Mouse (Mus musculus) midbrain, embryonic 12.5 days (tissue): ENCODE data around the gene Npy1r. TPM values are rescaled to one million over a fixed set of nuclear protein-coding genes. Genes with fewer than 3 reads are reported as not detected.

ENCODE experiments used
- ATAC-seq: fragments of 200-750 bp; cut with Nextera tagmentation; 2 replicates; pipeline ENCODE4 v1.8.0; 2017; ENCODE audit warnings: low read depth, moderate TSS enrichment, moderate library complexity; ENCODE audit not compliant: low FRiP score
- H3K27ac ChIP-seq: fragments of 300-500 bp; sonication (generic); replicated peaks from 2 replicates; pipeline ENCODE4 v1.5.1; 2016; ENCODE audit warnings: mild to moderate bottlenecking
- H3K27me3 ChIP-seq: fragments of 300-500 bp; sonication (generic); 2 replicates; pipeline ENCODE4 v1.6.1; 2016; ENCODE audit warnings: mild to moderate bottlenecking
- H3K36me3 ChIP-seq: fragments of 300-500 bp; sonication (generic); 2 replicates; pipeline ENCODE4 v1.6.1; 2016
- H3K4me1 ChIP-seq: fragments of 300-500 bp; sonication (generic); 2 replicates; pipeline ENCODE4 v1.6.1; 2016
- H3K4me2 ChIP-seq: fragments of 300-500 bp; sonication (generic); replicated peaks from 2 replicates; pipeline ENCODE4 v1.6.1; 2016; ENCODE audit warnings: mild to moderate bottlenecking, moderate library complexity
- H3K4me3 ChIP-seq: fragments of 300-500 bp; sonication (generic); 2 replicates; pipeline ENCODE4 v1.5.1; 2016; ENCODE audit warnings: mild to moderate bottlenecking
- H3K9ac ChIP-seq: fragments of 300-500 bp; sonication (generic); replicated peaks from 2 replicates; pipeline ENCODE4 v1.6.1; 2016; ENCODE audit warnings: mild to moderate bottlenecking, moderate library complexity
- H3K9me3 ChIP-seq: fragments of 300-500 bp; sonication (generic); 2 replicates; pipeline ENCODE4 v1.6.1; 2016; ENCODE audit warnings: mild to moderate bottlenecking
- WGBS: fragments of 180-500 bp; shearing (Covaris S2); methylation state at CpG from one replicate; pipeline ENCODE4 v1.1.7; 2016; 5-methylcytosine and 5-hydroxymethylcytosine counted together
- polyA plus RNA-seq: library from polyadenylated mRNA; unstranded; fragments of >200 nt; fragmentation: Nextera tagmentation; extraction: Ambion mirVana; gene quantifications from 2 replicates; pipeline ENCODE4 v1.2.1, GENCODE M21; 2016

Npy1r gene
- 1.7 and 2.6 TPM in 2 replicates for polyA plus RNA-seq

DNA sequence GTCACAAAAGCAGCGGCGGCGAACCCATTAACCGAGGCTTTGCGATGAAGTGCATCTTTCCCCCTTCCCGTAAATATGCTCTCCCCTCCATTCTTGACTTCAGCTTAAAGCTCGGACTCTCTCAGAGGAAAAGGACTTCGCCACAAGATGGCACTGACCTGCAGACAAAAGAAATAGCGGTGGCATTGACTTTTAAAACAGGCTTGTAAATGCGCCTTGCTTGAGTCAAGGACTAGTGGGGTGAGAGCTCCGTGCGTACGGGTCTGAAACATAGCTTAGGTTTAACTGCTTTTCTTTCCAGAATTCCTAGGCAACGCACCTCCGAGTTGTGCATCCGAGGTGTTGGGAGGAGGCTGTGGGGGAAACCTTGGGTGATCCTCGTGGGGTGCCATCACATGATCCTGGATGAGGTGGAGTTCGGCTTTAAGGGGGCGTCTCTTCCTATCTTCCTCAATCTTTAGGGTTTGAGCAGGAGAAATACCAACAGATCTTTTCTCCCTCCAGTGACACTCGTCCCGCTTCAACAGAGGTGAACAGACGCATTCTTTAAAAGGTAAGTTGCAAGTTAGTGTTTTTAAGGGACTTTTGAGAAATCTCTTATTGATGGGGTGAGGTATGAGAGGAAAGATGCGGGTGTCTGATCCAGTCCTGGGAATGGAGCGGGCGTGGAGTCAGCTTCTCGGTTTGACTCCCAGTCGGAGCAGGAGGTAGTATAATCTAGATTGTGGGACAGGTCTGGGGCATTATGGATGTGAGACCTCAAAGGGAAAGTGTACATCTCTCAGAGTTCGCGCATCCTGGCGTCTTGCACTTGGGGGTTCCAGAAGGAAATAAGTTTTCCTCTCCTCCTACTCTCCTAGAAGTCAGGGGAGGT is at the start of gene Npy1r:
Gene Npy1r (plus strand): TSS at position 223 of the 874 bp plus-strand sequence.
- peak; percentile 71 for ATAC-seq
- peak within 1 kb of the TSS; percentile 77 for H3K4me2 ChIP-seq
- peaks cover 37% of the 10 kb centered on the region for H3K27me3 ChIP-seq
- no peaks in the 10 kb centered on the region for H3K36me3 ChIP-seq
- no peak within 1 kb of the TSS for H3K27ac ChIP-seq
- under 1% methylated on average over 30 of the region's 30 CpGs for WGBS
- H3K9ac ChIP-seq: peak within 1 kb of the TSS; percentile 49
- H3K4me1 ChIP-seq: peaks cover 9% of the 10 kb centered on the region; the same call in 1 of the 2 replicates
- no peaks in the 10 kb centered on the region for H3K9me3 ChIP-seq
- peak within 1 kb of the TSS; percentile 46 for H3K4me3 ChIP-seq

DNA sequence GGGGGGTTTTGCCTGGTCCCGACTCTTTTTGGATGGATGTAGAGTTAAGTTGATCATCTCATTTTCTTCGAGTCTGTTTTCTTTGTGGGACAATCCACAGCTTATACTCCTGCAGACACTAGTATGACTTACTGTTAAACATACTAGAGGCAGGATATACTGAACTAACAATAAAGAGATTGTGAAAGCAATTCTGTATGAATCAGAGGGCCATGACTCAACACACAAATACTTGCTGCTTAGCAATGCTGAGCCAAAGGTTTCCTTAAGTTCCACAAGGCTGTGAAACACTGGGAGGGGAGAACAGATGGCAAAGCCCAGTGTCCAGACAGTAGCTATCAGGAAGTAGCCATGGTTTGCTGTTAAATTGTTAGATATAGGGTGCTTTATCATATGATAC is 15.7 kb upstream of the Npy1r start:
- no peak overlapping the region for H3K4me2 ChIP-seq
- H3K27me3 ChIP-seq: peaks cover 3% of the 10 kb centered on the region
- WGBS: 82% methylated on average over 2 of the region's 2 CpGs
- H3K27ac ChIP-seq: no peak overlapping the region
- no peak for ATAC-seq
- no peaks in the 10 kb centered on the region for H3K9me3 ChIP-seq
- H3K4me1 ChIP-seq: no peaks in the 10 kb centered on the region
- H3K36me3 ChIP-seq: no peaks in the 10 kb centered on the region
- H3K4me3 ChIP-seq: no peak overlapping the region
- no peak overlapping the region for H3K9ac ChIP-seq

DNA sequence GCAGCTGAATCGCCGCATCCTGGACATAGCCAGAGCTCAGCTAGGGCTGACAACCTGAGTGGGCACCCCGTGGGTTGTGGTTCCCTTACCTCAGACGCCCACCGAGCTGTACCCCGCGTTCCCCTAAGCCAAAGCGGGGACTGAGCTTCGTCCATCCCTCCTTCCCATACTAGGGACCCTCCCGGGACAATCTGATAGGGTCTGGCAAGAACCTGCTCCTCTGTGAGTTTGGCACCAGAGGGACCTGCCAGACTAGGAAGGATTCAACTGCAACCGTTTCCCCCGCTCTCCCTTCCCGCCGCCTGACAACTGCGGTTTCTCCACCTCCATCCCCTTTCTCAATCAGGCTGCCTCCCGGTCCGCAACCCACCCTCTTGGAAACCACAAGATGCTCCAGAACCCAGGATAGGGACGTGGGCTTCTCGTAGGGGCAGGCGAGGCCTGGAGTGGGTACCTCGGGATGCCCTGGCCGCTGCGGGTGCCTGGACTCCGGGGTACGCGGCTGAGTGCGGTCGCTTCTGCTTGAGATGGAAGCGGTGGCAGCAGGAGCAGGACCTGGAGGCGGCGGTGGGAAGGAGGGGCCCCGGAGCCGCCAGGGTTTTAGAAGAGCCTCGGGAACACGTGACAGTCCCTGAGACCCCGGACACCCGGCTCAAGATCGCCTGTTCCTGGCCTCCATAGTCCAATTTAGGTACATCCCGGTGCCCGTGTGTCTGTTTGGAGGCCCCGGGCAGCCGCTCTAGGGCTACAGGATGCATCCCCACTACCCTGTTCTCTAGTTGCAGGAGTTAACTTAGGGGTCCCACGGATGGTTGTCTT is 9.3 kb upstream of the Npy1r start, which contains the start of gene Npy5r:
Gene Npy5r (minus strand): TSS at position 618 of the 819 bp plus-strand sequence.
- Histone ChIP-seq H3K27ac (no peak within 1 kb of the TSS), H3K27me3 (peaks cover 20% of the 10 kb centered on the region), H3K9ac (peak within 1 kb of the TSS; percentile 76), H3K4me3 (peak within 1 kb of the TSS; percentile 55), H3K4me1 (peaks cover 10% of the 10 kb centered on the region), H3K4me2 (peak within 1 kb of the TSS; percentile 89), H3K36me3 (no peaks in the 10 kb centered on the region), H3K9me3 (no peaks in the 10 kb centered on the region)
- WGBS: 2% methylated on average over 43 of the region's 43 CpGs
- peak; percentile 87 for ATAC-seq

- H3K4me2 ChIP-seq: peak overlapping the region; percentile 89
- ATAC-seq: peak; percentile 55; the same call in 1 of the 2 replicates
- peaks cover 10% of the 10 kb centered on the region for H3K4me1 ChIP-seq
- peaks cover 20% of the 10 kb centered on the region for H3K27me3 ChIP-seq
- WGBS: 40% methylated on average over 6 of the region's 6 CpGs
- peak overlapping the region; percentile 76; the same call in 1 of the 2 replicates for H3K9ac ChIP-seq
- H3K36me3 ChIP-seq: no peaks in the 10 kb centered on the region
- H3K4me3 ChIP-seq: peak overlapping the region; percentile 55
- H3K9me3 ChIP-seq: no peaks in the 10 kb centered on the region
- no peak overlapping the region for H3K27ac ChIP-seq
Observed at GRCm38 (mm10) chr8:66688395-66688794, 8.6 kb upstream of the Npy1r start.

DNA sequence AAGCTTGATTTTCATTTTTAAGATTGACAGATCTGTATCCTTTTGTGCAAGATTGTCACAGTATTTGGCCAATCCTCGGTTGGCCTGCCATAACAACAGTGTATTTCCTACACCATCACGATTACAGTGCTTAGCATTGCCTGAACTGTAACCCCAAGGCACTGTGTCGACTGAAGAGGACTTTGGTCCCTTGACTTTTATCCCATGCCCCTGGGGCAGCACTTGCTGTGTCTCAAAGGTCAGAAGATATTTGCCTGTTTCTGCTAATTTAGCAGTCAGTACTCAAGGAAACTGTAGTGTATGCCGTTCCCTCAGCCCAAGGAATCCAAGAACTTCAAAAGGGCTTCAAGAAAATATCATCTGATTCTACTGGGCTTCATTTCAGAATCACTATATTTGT is 8.2 kb upstream of the Npy1r start:
- Histone ChIP-seq H3K4me3 (no peak overlapping the region), H3K27me3 (peaks cover 20% of the 10 kb centered on the region), H3K4me1 (peaks cover 10% of the 10 kb centered on the region), H3K27ac (no peak overlapping the region), H3K36me3 (no peaks in the 10 kb centered on the region), H3K4me2 (no peak overlapping the region; the same call in 1 of the 2 replicates), H3K9ac (no peak overlapping the region), H3K9me3 (no peaks in the 10 kb centered on the region)
- no peak for ATAC-seq
- 50% methylated on average over 4 of the region's 4 CpGs for WGBS

GRCm38 (mm10) chr8:66690402-66690801 is 6.6 kb upstream of the Npy1r start:
- Histone ChIP-seq H3K36me3 (no peaks in the 10 kb centered on the region), H3K4me2 (no peak overlapping the region), H3K4me3 (no peak overlapping the region), H3K9ac (no peak overlapping the region), H3K27me3 (peaks cover 20% of the 10 kb centered on the region), H3K4me1 (peaks cover 10% of the 10 kb centered on the region), H3K9me3 (no peaks in the 10 kb centered on the region), H3K27ac (no peak overlapping the region)
- no peak for ATAC-seq
- 74% methylated on average over 5 of the region's 5 CpGs for WGBS

- H3K4me1 ChIP-seq: peaks cover 9% of the 10 kb centered on the region; the same call in 1 of the 2 replicates
- H3K27ac ChIP-seq: no peak overlapping the region
- WGBS: 2% methylated on average over 7 of the region's 7 CpGs
- H3K36me3 ChIP-seq: no peaks in the 10 kb centered on the region
- peaks cover 37% of the 10 kb centered on the region for H3K27me3 ChIP-seq
- H3K9me3 ChIP-seq: no peaks in the 10 kb centered on the region
- H3K4me3 ChIP-seq: peak overlapping the region; percentile 46
- H3K4me2 ChIP-seq: peak overlapping the region; percentile 77
- 0 out of 2 replicates have a peak, but pooled peaks have one; percentile 35 for ATAC-seq
- no peak overlapping the region for H3K9ac ChIP-seq
Observed at GRCm38 (mm10) chr8:66698011-66698410, 1.0 kb downstream of the Npy1r start.

DNA sequence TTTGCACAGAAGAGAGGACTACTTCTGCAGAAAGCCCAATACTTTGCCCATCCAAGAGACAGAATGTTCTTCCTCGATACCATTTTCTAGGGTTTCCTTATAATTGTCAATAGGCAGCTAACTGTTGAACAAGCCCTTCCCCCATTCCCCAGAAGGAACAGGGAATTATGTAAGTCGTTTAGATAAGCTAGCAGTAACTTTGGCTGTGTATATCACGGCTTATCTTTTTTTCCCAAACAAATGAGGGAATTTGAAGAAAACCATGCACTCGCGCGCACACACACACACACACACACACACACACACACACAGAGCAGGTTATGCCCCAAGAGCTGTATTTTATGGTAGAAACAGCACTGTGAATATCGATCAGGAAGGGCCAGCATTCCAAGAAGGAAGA is 1.8 kb downstream of the Npy1r start:
- no peak overlapping the region for H3K4me3 ChIP-seq
- H3K27me3 ChIP-seq: peaks cover 37% of the 10 kb centered on the region
- H3K36me3 ChIP-seq: no peaks in the 10 kb centered on the region
- H3K27ac ChIP-seq: no peak overlapping the region
- 72% methylated on average over 7 of the region's 7 CpGs for WGBS
- no peak overlapping the region for H3K9ac ChIP-seq
- peaks cover 9% of the 10 kb centered on the region; the same call in 1 of the 2 replicates for H3K4me1 ChIP-seq
- ATAC-seq: no peak
- H3K9me3 ChIP-seq: no peaks in the 10 kb centered on the region
- H3K4me2 ChIP-seq: no peak overlapping the region

GRCm38 (mm10) chr8:66714324-66714975 is 17.5 kb downstream of the Npy1r start:
- Histone ChIP-seq H3K4me3 (no peak overlapping the region), H3K4me1 (no peaks in the 10 kb centered on the region), H3K27me3 (no peaks in the 10 kb centered on the region), H3K36me3 (no peaks in the 10 kb centered on the region), H3K9ac (no peak overlapping the region), H3K4me2 (no peak overlapping the region), H3K9me3 (no peaks in the 10 kb centered on the region), H3K27ac (no peak overlapping the region)
- ATAC-seq: no peak
- 91% methylated on average over 7 of the region's 7 CpGs for WGBS

DNA sequence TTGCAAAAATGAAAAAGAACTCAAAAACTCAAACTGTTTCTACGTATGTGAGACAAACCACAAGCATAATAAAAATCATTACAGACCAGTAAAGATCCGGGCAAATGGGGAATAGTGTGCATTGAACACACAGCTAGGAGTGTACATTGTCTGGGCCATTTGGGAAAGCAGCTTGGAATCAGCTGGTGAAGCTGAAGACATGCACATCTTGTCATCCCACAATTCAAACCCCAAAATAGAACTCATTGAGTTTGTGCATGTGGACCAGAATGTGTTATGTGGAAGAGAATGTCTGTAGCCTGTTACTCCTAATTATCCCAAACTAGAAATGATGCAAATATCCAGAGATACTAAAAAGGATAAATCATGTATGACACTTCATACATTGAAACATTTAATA is 25.8 kb downstream of the Npy1r start:
- Histone ChIP-seq H3K4me1 (no peaks in the 10 kb centered on the region), H3K36me3 (no peaks in the 10 kb centered on the region), H3K27me3 (no peaks in the 10 kb centered on the region), H3K9ac (no peak overlapping the region), H3K27ac (no peak overlapping the region), H3K4me2 (no peak overlapping the region), H3K9me3 (no peaks in the 10 kb centered on the region), H3K4me3 (no peak overlapping the region)
- no peak for ATAC-seq
- WGBS: 91% methylated on average over 2 of the region's 2 CpGs

GRCm38 (mm10) chr8:66729446-66729845 is 32.5 kb downstream of the Npy1r start:
- WGBS: 9% methylated on average over 7 of the region's 7 CpGs
- no peak for ATAC-seq
- Histone ChIP-seq H3K9me3 (no peaks in the 10 kb centered on the region), H3K4me3 (no peak overlapping the region), H3K4me2 (no peak overlapping the region), H3K4me1 (0 out of 2 replicates have a peak, but pooled peaks cover 3% of the 10 kb centered on the region), H3K27ac (no peak overlapping the region), H3K27me3 (no peaks in the 10 kb centered on the region), H3K9ac (no peak overlapping the region), H3K36me3 (no peaks in the 10 kb centered on the region)
